Mouse (Mus musculus) intestine, embryonic 15.5 days (tissue): ENCODE results near the gene Zfp979. TPM values are rescaled to one million over a fixed set of nuclear protein-coding genes. Genes with fewer than 3 reads are reported as not detected.
"Not testable (repeated sequence)": the region's sequence is repeated elsewhere in the genome, so short reads cannot be mapped to it uniquely, and the experiment has no call there.

Source experiments
- ATAC-seq: fragments of 200-750 bp; cut with Nextera tagmentation; 2 replicates; pipeline ENCODE4 v1.8.0; 2017; ENCODE audit warnings: moderate TSS enrichment, moderate library complexity
- H3K27ac ChIP-seq: fragments of 300-500 bp; sonication (generic); 2 replicates; pipeline ENCODE4 v1.5.1; 2015; ENCODE audit warnings: mild to moderate bottlenecking, inconsistent platforms
- H3K27me3 ChIP-seq: fragments of 300-500 bp; sonication (generic); replicated peaks from 2 replicates; pipeline ENCODE4 v1.6.1; 2015; ENCODE audit warnings: inconsistent platforms
- H3K36me3 ChIP-seq: fragments of 300-500 bp; sonication (generic); 2 replicates; pipeline ENCODE4 v1.6.1; 2015; ENCODE audit warnings: inconsistent platforms
- H3K4me1 ChIP-seq: fragments of 300-500 bp; sonication (generic); replicated peaks from 2 replicates; pipeline ENCODE4 v1.6.1; 2015; ENCODE audit warnings: inconsistent platforms
- H3K4me2 ChIP-seq: fragments of 300-500 bp; sonication (generic); replicated peaks from 2 replicates; pipeline ENCODE4 v1.6.1; 2015; ENCODE audit warnings: mild to moderate bottlenecking, inconsistent platforms
- H3K4me3 ChIP-seq: fragments of 300-500 bp; sonication (generic); replicated peaks from 2 replicates; pipeline ENCODE4 v1.5.1; 2015; ENCODE audit warnings: inconsistent platforms
- H3K9ac ChIP-seq: fragments of 300-500 bp; sonication (generic); 2 replicates; pipeline ENCODE4 v1.6.1; 2015; ENCODE audit warnings: inconsistent platforms
- H3K9me3 ChIP-seq: fragments of 300-500 bp; sonication (generic); 2 replicates; pipeline ENCODE4 v1.6.1; 2016; ENCODE audit warnings: inconsistent platforms
- WGBS: fragments of 180-500 bp; shearing (Covaris S2); methylation state at CpG from one replicate; pipeline ENCODE4 v1.1.7; 2015; 5-methylcytosine and 5-hydroxymethylcytosine counted together
- polyA plus RNA-seq: library from polyadenylated mRNA; unstranded; fragments of >200 nt; fragmentation: Nextera tagmentation; extraction: Ambion mirVana; gene quantifications from 2 replicates; pipeline ENCODE4 v1.2.1, GENCODE M21; 2015

Gene Zfp979
- polyA plus RNA-seq = 2.6 and 2.7 TPM in 2 replicates

- ATAC-seq, H3K9me3 ChIP-seq: not testable (repeated sequence)
Observed at GRCm38 (mm10) chr4:147642413-147642812, at the start of gene Zfp979. Gene Zfp979 (minus strand): TSS chr4:147642513.

GRCm38 (mm10) chr4:147655245-147655644 is 12.9 kb upstream of the Zfp979 start:
- not testable (repeated sequence) for H3K4me3 ChIP-seq, H3K27ac ChIP-seq, H3K4me1 ChIP-seq, H3K27me3 ChIP-seq, H3K36me3 ChIP-seq, H3K4me2 ChIP-seq, ATAC-seq, H3K9me3 ChIP-seq, H3K9ac ChIP-seq
- WGBS = 89% methylated on average over 5 of the region's 5 CpGs

More at GRCm38 (mm10) chr4:147642413-147642812, at the start of gene Zfp979:
- not testable (repeated sequence) for H3K27ac ChIP-seq, H3K9ac ChIP-seq, H3K4me2 ChIP-seq, H3K4me3 ChIP-seq, H3K27me3 ChIP-seq, H3K4me1 ChIP-seq, H3K36me3 ChIP-seq
- no CpG with 5 or more reads among the region's 6 CpGs for WGBS

GRCm38 (mm10) chr4:147647407-147647806 is 5.1 kb upstream of the Zfp979 start:
- not testable (repeated sequence) for H3K4me1 ChIP-seq, ATAC-seq, H3K27ac ChIP-seq, H3K4me3 ChIP-seq, H3K9ac ChIP-seq, H3K4me2 ChIP-seq, H3K9me3 ChIP-seq, H3K27me3 ChIP-seq, H3K36me3 ChIP-seq
- no CpG with 5 or more reads among the region's 3 CpGs for WGBS

- H3K4me2 ChIP-seq, H3K27ac ChIP-seq, H3K4me3 ChIP-seq, H3K4me1 ChIP-seq, ATAC-seq, H3K9ac ChIP-seq, H3K36me3 ChIP-seq, H3K27me3 ChIP-seq, H3K9me3 ChIP-seq: not testable (repeated sequence)
- 46% methylated on average over 2 of the region's 3 CpGs for WGBS
Observed at GRCm38 (mm10) chr4:147641932-147642331, 381 bp downstream of the Zfp979 start.

GRCm38 (mm10) chr4:147633818-147634262 is 8.5 kb downstream of the Zfp979 start:
- H3K36me3 ChIP-seq, H3K27me3 ChIP-seq, ATAC-seq, H3K4me1 ChIP-seq, H3K4me3 ChIP-seq, H3K9me3 ChIP-seq, H3K27ac ChIP-seq, H3K4me2 ChIP-seq, H3K9ac ChIP-seq: not testable (repeated sequence)
- WGBS = no CpG with 5 or more reads among the region's 2 CpGs

- not testable (repeated sequence) for ATAC-seq
Observed at GRCm38 (mm10) chr4:147606511-147606910, 35.8 kb downstream of the Zfp979 start.

GRCm38 (mm10) chr4:147605521-147605920 is 36.8 kb downstream of the Zfp979 start:
- WGBS = 77% methylated on average over 4 of the region's 4 CpGs

More at GRCm38 (mm10) chr4:147606511-147606910, 35.8 kb downstream of the Zfp979 start:
- not testable (repeated sequence) for H3K9ac ChIP-seq, H3K27me3 ChIP-seq, H3K4me1 ChIP-seq, H3K36me3 ChIP-seq, H3K27ac ChIP-seq, H3K9me3 ChIP-seq, H3K4me3 ChIP-seq, H3K4me2 ChIP-seq
- 89% methylated on average over 6 of the region's 6 CpGs for WGBS

GRCm38 (mm10) chr4:147603806-147604205 is 38.5 kb downstream of the Zfp979 start:
- no peaks in the 10 kb centered on the region for H3K9me3 ChIP-seq
- WGBS = 79% methylated on average over 4 of the region's 4 CpGs
- H3K4me1 ChIP-seq = no peaks in the 10 kb centered on the region
- no peaks in the 10 kb centered on the region for H3K27me3 ChIP-seq
- ATAC-seq = no peak
- H3K9ac ChIP-seq = no peak overlapping the region
- H3K4me3 ChIP-seq = no peak overlapping the region
- no peaks in the 10 kb centered on the region for H3K36me3 ChIP-seq
- no peak overlapping the region for H3K27ac ChIP-seq
- no peak overlapping the region for H3K4me2 ChIP-seq

More at GRCm38 (mm10) chr4:147605521-147605920, 36.8 kb downstream of the Zfp979 start:
- Histone ChIP-seq H3K9me3 (no peaks in the 10 kb centered on the region), H3K9ac (no peak overlapping the region), H3K27ac (no peak overlapping the region), H3K4me2 (no peak overlapping the region), H3K4me1 (no peaks in the 10 kb centered on the region), H3K4me3 (no peak overlapping the region), H3K36me3 (no peaks in the 10 kb centered on the region), H3K27me3 (no peaks in the 10 kb centered on the region)
- no peak for ATAC-seq

- Histone ChIP-seq H3K9me3 (no peaks in the 10 kb centered on the region), H3K4me1 (no peaks in the 10 kb centered on the region), H3K36me3 (no peaks in the 10 kb centered on the region), H3K27ac (no peak overlapping the region), H3K4me2 (no peak overlapping the region), H3K27me3 (no peaks in the 10 kb centered on the region), H3K4me3 (no peak overlapping the region), H3K9ac (no peak overlapping the region)
- 39% methylated on average over 1 of the region's 1 CpGs for WGBS
- no peak for ATAC-seq
Observed at GRCm38 (mm10) chr4:147601881-147602280, 40.4 kb downstream of the Zfp979 start.

- no peak overlapping the region for H3K4me2 ChIP-seq
- no peak overlapping the region for H3K27ac ChIP-seq
- H3K36me3 ChIP-seq = no peaks in the 10 kb centered on the region
- WGBS = 52% methylated on average over 2 of the region's 2 CpGs
- no peaks in the 10 kb centered on the region for H3K9me3 ChIP-seq
- H3K4me1 ChIP-seq = no peaks in the 10 kb centered on the region
- H3K27me3 ChIP-seq = no peaks in the 10 kb centered on the region
- ATAC-seq = no peak
- H3K4me3 ChIP-seq = no peak overlapping the region
- H3K9ac ChIP-seq = no peak overlapping the region
Observed at GRCm38 (mm10) chr4:147598831-147599230, 43.5 kb downstream of the Zfp979 start.

- Histone ChIP-seq H3K4me3 (no peak overlapping the region), H3K27ac (no peak overlapping the region), H3K9ac (no peak overlapping the region), H3K4me1 (no peaks in the 10 kb centered on the region), H3K27me3 (no peaks in the 10 kb centered on the region), H3K36me3 (no peaks in the 10 kb centered on the region), H3K4me2 (no peak overlapping the region), H3K9me3 (no peaks in the 10 kb centered on the region)
- no peak for ATAC-seq
- WGBS = 55% methylated on average over 1 of the region's 1 CpGs
Observed at GRCm38 (mm10) chr4:147597685-147598084, 44.6 kb downstream of the Zfp979 start.

- 82% methylated on average over 3 of the region's 3 CpGs for WGBS
- H3K4me1 ChIP-seq, ATAC-seq, H3K9ac ChIP-seq, H3K27me3 ChIP-seq, H3K4me2 ChIP-seq, H3K27ac ChIP-seq, H3K4me3 ChIP-seq, H3K9me3 ChIP-seq, H3K36me3 ChIP-seq: not testable (repeated sequence)
Observed at GRCm38 (mm10) chr4:147594630-147595029, 47.7 kb downstream of the Zfp979 start.

- Histone ChIP-seq H3K4me1 (no peaks in the 10 kb centered on the region), H3K4me3 (no peak overlapping the region), H3K4me2 (no peak overlapping the region), H3K9me3 (peaks cover 4% of the 10 kb centered on the region; the same call in 1 of the 2 replicates), H3K36me3 (no peaks in the 10 kb centered on the region), H3K27ac (no peak overlapping the region), H3K27me3 (no peaks in the 10 kb centered on the region), H3K9ac (no peak overlapping the region)
- no peak for ATAC-seq
- WGBS = 52% methylated on average over 1 of the region's 1 CpGs
Observed at GRCm38 (mm10) chr4:147586511-147587473, 55.5 kb downstream of the Zfp979 start.
